Mouse (Mus musculus) small intestine, adult 2 months (tissue): ENCODE data around the gene Exo5.

ENCODE experiments used
- CTCF ChIP-seq: fragments of 200-500 bp; IDR thresholded peaks from 2 replicates; pipeline ENCODE4 v1.5.1; 2012; ENCODE audit warnings: low read depth, mild to moderate bottlenecking, control low read depth, inconsistent platforms, low read length, moderate library complexity, mixed read lengths; ENCODE audit not compliant: insufficient replicate concordance, insufficient read length; ENCODE audit errors: extremely low read depth
- POLR2A ChIP-seq: fragments of 200-500 bp; IDR thresholded peaks from 2 replicates; pipeline ENCODE4 v1.6.1; 2012; ENCODE audit warnings: low read depth, mild to moderate bottlenecking, control low read depth, inconsistent platforms, low read length, moderate library complexity

DNA sequence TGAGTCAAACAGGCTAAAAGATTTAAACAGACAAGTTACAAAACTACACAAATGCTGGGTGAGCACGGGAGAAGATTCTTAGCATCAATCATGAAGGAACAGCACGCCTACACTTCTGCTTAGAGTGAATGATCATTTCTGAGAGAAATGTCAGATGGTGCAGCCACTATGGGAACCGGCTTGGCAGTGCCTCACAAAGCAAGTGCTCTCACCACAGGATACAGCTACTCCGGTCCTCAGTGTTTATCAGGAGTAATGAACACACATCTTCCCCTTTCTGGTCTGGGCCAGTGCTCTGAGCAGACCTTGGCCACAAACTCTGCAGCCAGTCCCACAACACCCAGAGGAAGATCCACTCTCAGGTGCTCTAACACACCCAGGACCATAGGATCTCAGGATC, 20.3 kb downstream of the Exo5 start:
- no peak for TF ChIP-seq POLR2A
- TF ChIP-seq CTCF = no peak
